Mouse (Mus musculus): ENCODE results near the gene Cd180.

DNA sequence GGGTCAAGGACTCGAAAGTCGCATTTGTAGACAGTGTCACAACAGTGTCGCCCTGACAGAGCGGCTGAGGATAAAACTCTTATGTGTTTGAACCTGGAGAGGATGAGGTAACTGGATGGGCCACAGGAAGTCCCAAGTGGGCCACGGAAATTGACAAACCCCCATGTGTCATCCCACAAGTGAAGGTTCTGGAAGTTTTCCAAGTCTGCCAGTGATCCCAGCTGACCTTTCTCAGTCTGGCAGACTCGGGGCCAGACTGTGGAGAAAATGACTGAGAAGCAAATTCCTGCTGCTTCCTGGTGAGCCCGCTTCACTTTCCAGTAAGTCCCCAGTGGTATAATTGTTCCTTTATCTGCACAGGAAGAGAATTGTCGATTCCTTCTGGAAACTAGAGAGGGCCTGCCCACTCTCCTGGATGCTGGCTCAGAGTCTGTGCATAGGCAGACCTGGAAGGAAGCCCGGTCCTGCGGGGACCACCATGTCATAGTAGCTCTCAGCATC, 47.0 kb upstream of the Cd180 start:
- TF ChIP-seq POLR2A (IDR thresholded peaks at IDR 0.05; ENCODE audit: insufficient read depth, low read depth, low read length) (no peak), CTCF (IDR thresholded peaks at IDR 0.05; ENCODE audit: insufficient read depth, low read depth, low read length) (no peak)
